Mouse (Mus musculus): ENCODE data around the gene Scrt2. TPM values are rescaled to one million over a fixed set of nuclear protein-coding genes. Genes with fewer than 3 reads are reported as not detected.
A peak's percentile ranks its signal among the peaks of the same experiment; 100 is the strongest.

Scrt2 gene
- total RNA-seq, 2 experiments from 2014 or later, result 18.7 to 23.9 TPM

DNA sequence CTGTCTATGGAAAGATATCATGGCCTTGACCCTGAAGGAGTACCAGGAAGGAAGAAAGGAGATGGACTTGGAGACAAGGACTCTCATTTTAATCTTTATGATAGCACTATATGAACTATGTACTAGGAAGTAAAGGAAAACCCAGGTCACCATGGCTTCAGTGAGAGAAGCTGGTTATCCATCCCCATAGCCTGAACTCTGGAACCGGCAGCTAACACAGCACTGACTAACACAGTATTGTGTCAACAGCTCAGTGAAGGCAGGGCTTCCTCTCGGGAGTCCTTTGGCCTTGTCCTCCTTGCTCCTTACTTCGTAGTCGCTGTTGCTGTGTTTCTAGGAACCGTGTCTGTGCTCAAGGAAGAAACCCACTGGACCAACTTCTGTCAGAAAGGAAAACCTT is 28.1 kb downstream of the Scrt2 start:
- DNase-seq (ENCODE audit: extremely low spot score in 1 of 2, low spot score in 2 of 2), result no peak
- no peak overlapping the region for H3K27ac ChIP-seq
- intact Hi-C loops (cut with DNase I), result loop anchor here (5.0 kb wide), 1 partner anchor 82 kb away; no protein-coding TSS in a partner anchor
- TF ChIP-seq CTCF (IDR thresholded peaks at IDR 0.05), result no peak
- no peak overlapping the region for H3K4me3 ChIP-seq

- no peak for TF ChIP-seq CTCF (IDR thresholded peaks at IDR 0.05)
- Histone ChIP-seq H3K27ac (peak overlapping the region; percentile 36; the same call in 1 of the 2 replicates), H3K4me3 (no peak overlapping the region)
- intact Hi-C loops (cut with DNase I), result loop anchor here (5.0 kb wide), 2 partner anchors 176 to 256 kb away; no protein-coding TSS in a partner anchor
- no peak for DNase-seq (ENCODE audit: extremely low spot score in 1 of 2, low spot score in 2 of 2)
These were observed 30.0 kb downstream of the Scrt2 start for GRCm38 (mm10) chr2:152111311-152111710.

GRCm38 (mm10) chr2:152111920-152112319 is 30.6 kb downstream of the Scrt2 start:
- intact Hi-C loops (cut with DNase I), result loop anchor here (1.0 to 5.0 kb wide), 3 partner anchors 85 to 255 kb away; no protein-coding TSS in a partner anchor
- no peak overlapping the region for H3K4me3 ChIP-seq
- TF ChIP-seq CTCF (IDR thresholded peaks at IDR 0.05), result no peak; the same call in none of the 2 replicates

DNA sequence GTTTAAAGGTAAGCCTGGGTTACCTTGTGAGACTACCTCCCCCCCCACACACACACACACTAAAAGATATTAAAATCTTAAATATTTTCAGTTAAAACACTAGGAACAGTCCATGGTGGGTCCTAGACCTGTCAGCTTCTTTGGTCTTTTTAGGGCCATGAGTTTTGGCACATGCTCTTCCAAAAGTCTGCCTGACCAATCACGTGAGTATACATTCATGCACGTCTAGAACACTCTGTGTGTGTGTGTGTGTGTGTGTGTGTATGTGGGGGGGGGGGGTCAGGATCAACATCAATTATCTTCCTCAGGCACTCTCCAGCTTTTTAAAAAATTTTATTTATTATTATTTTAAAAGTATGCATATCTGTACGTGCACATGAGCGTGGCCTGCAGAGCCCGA is 31.2 kb downstream of the Scrt2 start:
- no peak for DNase-seq (ENCODE audit: extremely low spot score in 1 of 2, low spot score in 2 of 2)
- no peak for TF ChIP-seq CTCF (IDR thresholded peaks at IDR 0.05)
- intact Hi-C loops (cut with DNase I), result loop anchor here (1.0 to 5.0 kb wide), 3 partner anchors 85 to 255 kb away; no protein-coding TSS in a partner anchor

More at GRCm38 (mm10) chr2:152111920-152112319, 30.6 kb downstream of the Scrt2 start:
- peak overlapping the region; percentile 36; the same call in 1 of the 2 replicates for H3K27ac ChIP-seq
- DNase-seq (ENCODE audit: extremely low spot score in 1 of 2, low spot score in 2 of 2), result peak; percentile 87 to 95

DNA sequence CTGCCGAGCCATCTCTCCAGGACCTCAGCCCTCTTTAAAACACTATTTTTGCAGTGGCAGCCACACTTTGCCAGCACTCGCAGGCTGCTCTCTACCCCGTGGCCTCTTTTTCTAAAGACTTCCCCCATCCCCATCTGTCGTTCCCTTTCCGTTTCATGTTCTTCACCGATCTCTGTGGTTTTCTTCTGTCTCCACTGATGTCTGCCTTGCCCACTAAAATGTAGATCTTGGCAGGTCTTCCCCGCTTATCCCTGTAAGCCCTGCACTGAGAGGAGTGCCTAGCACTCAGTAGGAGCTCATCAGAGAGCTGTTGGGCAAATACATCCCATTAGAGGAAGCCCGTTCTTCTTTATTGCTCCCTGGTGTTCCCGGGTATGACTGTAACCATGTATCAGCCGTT is 31.6 kb downstream of the Scrt2 start:
- no peak for DNase-seq (ENCODE audit: extremely low spot score in 1 of 2, low spot score in 2 of 2)
- Histone ChIP-seq H3K4me3 (no peak overlapping the region), H3K27ac (peak overlapping the region; percentile 65; the same call in 1 of the 2 replicates)
- no peak for TF ChIP-seq CTCF (IDR thresholded peaks at IDR 0.05)
- intact Hi-C loops (cut with DNase I), result loop anchor here (1.0 to 5.0 kb wide), 3 partner anchors 84 to 254 kb away; no protein-coding TSS in a partner anchor

More for the DNA sequence above, 31.2 kb downstream of the Scrt2 start:
- H3K4me3 ChIP-seq, result no peak overlapping the region
- peak overlapping the region; percentile 65; the same call in 1 of the 2 replicates for H3K27ac ChIP-seq

DNA sequence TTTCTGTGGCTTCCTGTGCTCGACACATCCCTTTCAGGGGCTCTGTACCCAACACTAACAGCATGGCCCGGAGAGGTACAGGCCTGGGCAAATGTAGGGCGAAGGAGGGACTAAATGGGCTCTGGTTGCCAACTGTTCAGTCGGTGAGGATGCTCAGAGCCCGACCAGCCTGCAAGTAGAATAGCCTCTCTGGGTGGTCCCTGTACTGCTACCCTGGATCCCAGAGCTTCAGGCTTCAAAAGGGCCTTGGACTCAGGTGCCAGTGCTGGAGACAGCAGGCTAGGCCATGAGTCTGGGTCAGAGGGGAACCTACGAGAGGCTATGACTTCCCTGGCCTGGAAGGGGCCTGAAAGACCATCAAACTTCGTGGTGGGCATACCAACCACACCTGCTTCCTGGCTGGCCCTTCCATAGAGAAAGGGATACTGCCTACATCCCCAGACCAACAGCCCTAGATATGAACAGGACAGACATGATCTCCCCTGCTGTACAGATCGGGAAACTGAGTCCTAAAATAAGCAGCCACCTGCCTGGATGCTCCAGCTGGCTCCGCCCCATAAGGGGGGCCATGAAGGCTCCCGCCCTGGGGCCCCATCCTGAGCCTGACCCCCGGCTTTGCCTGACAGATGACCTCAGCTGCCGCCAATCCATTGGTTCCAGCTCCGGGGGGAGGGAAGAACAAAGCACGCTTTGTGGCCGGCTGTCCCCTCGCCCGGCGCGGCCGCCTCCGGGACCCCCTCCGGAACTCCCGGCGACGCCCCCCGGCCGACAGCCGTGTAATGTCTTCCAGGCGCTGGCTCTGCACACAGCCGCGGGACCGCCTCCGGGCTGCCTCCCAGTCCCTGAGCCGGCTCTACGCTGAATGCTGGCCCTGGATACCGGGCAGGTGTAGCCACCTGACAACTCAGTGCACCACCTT is 33.0 kb downstream of the Scrt2 start:
- no peak for TF ChIP-seq CTCF (IDR thresholded peaks at IDR 0.05)
- intact Hi-C loops (cut with DNase I), result loop anchor here (5.0 kb wide), 2 partner anchors 173 to 253 kb away; no protein-coding TSS in a partner anchor
- DNase-seq (ENCODE audit: extremely low spot score in 1 of 2, low spot score in 2 of 2), result peak in 1 of 2 experiments; percentile 36
- Histone ChIP-seq H3K27ac (no peak overlapping the region), H3K4me3 (peak overlapping the region; percentile 16; the same call in 1 of the 2 replicates)

- DNase-seq (ENCODE audit: extremely low spot score in 1 of 2, low spot score in 2 of 2), result no peak
- Histone ChIP-seq H3K27ac (no peak overlapping the region), H3K4me3 (no peak overlapping the region)
- intact Hi-C loops (cut with DNase I), result no loop called here
- TF ChIP-seq CTCF (IDR thresholded peaks at IDR 0.05), result no peak
These were observed 36.4 kb downstream of the Scrt2 start for GRCm38 (mm10) chr2:152117694-152118093.

- TF ChIP-seq CTCF (IDR thresholded peaks at IDR 0.05), result no peak
- no peak for DNase-seq (ENCODE audit: extremely low spot score in 1 of 2, low spot score in 2 of 2)
- intact Hi-C loops (cut with DNase I), result no loop called here
- H3K27ac ChIP-seq, result no peak overlapping the region
- H3K4me3 ChIP-seq, result no peak overlapping the region
These were observed 38.0 kb downstream of the Scrt2 start for GRCm38 (mm10) chr2:152119228-152119865.

DNA sequence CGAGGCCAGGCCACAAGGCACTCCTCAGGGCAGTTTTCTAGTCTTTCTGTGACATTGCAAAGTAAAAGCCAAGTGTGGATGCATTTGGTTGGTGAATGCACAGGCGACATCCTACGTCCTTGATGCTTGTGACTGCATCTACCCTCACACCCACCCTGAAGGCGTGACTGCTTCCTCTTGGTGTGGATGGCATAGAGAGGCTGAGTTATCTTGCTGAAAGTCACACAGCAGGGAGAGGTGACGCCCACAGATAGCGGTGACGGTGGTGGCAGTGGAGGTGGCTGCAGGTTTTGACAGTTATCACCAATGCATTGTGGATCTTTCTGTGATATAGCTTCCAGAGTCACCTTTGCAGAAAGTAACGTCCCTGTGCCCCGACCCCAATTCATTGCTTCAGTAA is 41.6 kb downstream of the Scrt2 start:
- intact Hi-C loops (cut with DNase I), result no loop called here
- H3K4me3 ChIP-seq, result no peak overlapping the region
- no peak for TF ChIP-seq CTCF (IDR thresholded peaks at IDR 0.05)
- H3K27ac ChIP-seq, result no peak overlapping the region
- DNase-seq (ENCODE audit: extremely low spot score in 1 of 2, low spot score in 2 of 2), result no peak

GRCm38 (mm10) chr2:152128597-152128996 is 47.3 kb downstream of the Scrt2 start:
- no peak for DNase-seq (ENCODE audit: extremely low spot score in 1 of 2, low spot score in 2 of 2)
- TF ChIP-seq CTCF (IDR thresholded peaks at IDR 0.05), result no peak
- intact Hi-C loops (cut with DNase I), result no loop called here
- no peak overlapping the region for H3K4me3 ChIP-seq
- H3K27ac ChIP-seq, result no peak overlapping the region

DNA sequence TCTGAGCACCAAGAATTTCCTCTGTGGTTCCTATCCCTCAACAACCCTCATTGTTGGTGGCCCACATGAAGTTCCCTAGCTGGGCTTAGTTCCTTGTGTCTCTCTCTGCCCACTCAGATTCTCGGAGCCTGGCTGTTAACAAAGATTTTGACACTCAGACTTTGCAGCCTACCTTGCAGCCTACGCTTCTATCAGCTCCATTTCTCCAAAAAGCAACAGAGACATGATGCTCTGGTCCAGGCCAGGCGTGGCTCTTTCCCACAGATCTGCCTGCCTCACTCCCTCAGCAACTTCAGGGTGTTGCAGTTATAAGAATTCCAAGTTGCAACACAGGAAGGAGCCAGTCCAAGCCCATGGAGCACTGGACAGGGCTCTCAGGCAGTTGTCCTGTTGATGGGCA is 48.4 kb downstream of the Scrt2 start:
- H3K4me3 ChIP-seq, result no peak overlapping the region
- H3K27ac ChIP-seq, result peak overlapping the region; percentile 66
- intact Hi-C loops (cut with DNase I), result loop anchor here (1.0 kb wide), 1 partner anchor 27 kb away; no protein-coding TSS in a partner anchor
- TF ChIP-seq CTCF (IDR thresholded peaks at IDR 0.05), result no peak
- no peak for DNase-seq (ENCODE audit: extremely low spot score in 1 of 2, low spot score in 2 of 2)

GRCm38 (mm10) chr2:152132016-152132415 is 50.7 kb downstream of the Scrt2 start:
- H3K27ac ChIP-seq, result no peak overlapping the region
- no peak for DNase-seq (ENCODE audit: extremely low spot score in 1 of 2, low spot score in 2 of 2)
- intact Hi-C loops (cut with DNase I), result no loop called here
- H3K4me3 ChIP-seq, result no peak overlapping the region
- no peak for TF ChIP-seq CTCF (IDR thresholded peaks at IDR 0.05)
